Mouse (Mus musculus): Measurements from ENCODE around the gene Gcnt2.

DNA sequence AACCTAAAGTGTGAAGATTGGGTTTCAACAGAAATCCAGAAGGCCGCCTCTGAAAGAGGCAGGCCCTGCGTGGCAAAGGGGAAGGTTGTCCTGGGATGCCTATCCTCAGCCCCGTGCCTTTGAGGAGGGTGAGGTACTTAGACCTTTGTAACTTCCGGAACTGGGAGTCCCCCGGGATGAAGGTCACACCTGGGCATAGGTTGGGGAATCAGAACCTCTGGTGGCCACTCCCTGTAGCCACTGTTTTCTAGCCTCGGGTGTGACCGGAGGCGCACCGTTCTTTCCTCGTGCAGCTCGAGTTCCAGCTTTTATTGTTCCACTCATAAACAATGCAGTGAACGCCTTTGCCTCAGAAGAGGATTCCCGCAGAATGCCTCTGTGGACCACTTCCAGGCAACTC is 7.6 kb upstream of the Gcnt2 start:
- TF ChIP-seq CTCF (conservative IDR thresholded peaks at IDR 0.05; ENCODE audit: insufficient read depth, insufficient read length, low read depth, low read length) (no peak), POLR2A (IDR thresholded peaks at IDR 0.05; ENCODE audit: low read depth, low read length) (no peak)
